Mouse (Mus musculus): ENCODE measurements around the gene Asb18.

DNA sequence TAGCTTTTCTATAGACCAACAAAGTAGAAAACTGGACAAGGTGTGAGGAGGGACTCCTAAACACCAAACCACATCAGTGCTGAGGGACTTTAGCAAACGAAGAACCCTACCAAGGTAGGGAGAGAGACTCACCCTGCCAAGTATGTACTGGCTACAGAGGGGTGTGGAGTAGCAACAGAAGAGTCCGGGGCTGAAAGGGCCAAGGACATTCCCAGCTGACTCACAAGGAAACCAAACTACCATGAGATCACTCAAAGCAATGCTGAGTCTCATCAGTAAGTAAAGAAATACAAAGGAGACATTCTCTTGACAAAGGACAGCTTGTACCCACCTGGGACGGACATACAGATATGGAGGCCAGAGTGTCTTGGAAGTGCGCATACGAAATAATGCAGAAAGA lies 5.9 kb upstream of the Asb18 start:
- TF ChIP-seq CTCF (IDR thresholded peaks at IDR 0.05; ENCODE audit: borderline replicate concordance, control insufficient read depth, extremely low read depth, insufficient read depth, low read length, poor library complexity) (no peak), POLR2A (IDR thresholded peaks at IDR 0.05; ENCODE audit: control insufficient read depth, extremely low read depth, insufficient read depth, low read length, poor library complexity) (no peak)
